Mouse (Mus musculus) hindbrain, embryonic 13.5 days (tissue): ENCODE data around the gene Dock4. TPM values are rescaled to one million over a fixed set of nuclear protein-coding genes. Genes with fewer than 3 reads are reported as not detected.

Experiments
- ATAC-seq: fragments of 200-750 bp; cut with Nextera tagmentation; 2 replicates; pipeline ENCODE4 v1.8.0; 2017; ENCODE audit warnings: moderate TSS enrichment; ENCODE audit not compliant: low FRiP score
- H3K27ac ChIP-seq: fragments of 300-500 bp; sonication (generic); 2 replicates; pipeline ENCODE4 v1.5.1; 2015; ENCODE audit warnings: inconsistent platforms, mild to moderate bottlenecking, moderate library complexity
- H3K27me3 ChIP-seq: fragments of 300-500 bp; sonication (generic); 2 replicates; pipeline ENCODE4 v1.6.1; 2015; ENCODE audit warnings: mild to moderate bottlenecking, inconsistent platforms
- H3K36me3 ChIP-seq: fragments of 300-500 bp; sonication (generic); 2 replicates; pipeline ENCODE4 v1.6.1; 2015; ENCODE audit warnings: mild to moderate bottlenecking, inconsistent platforms
- H3K4me1 ChIP-seq: fragments of 300-500 bp; sonication (generic); replicated peaks from 2 replicates; pipeline ENCODE4 v1.6.1; 2015; ENCODE audit warnings: inconsistent platforms
- H3K4me2 ChIP-seq: fragments of 300-500 bp; sonication (generic); 2 replicates; pipeline ENCODE4 v1.6.1; 2015; ENCODE audit warnings: inconsistent platforms, mild to moderate bottlenecking, moderate library complexity
- H3K4me3 ChIP-seq: fragments of 300-500 bp; sonication (generic); 2 replicates; pipeline ENCODE4 v1.5.1; 2015; ENCODE audit warnings: mild to moderate bottlenecking, inconsistent platforms
- H3K9ac ChIP-seq: fragments of 300-500 bp; sonication (generic); 2 replicates; pipeline ENCODE4 v1.6.1; 2015; ENCODE audit warnings: mild to moderate bottlenecking, inconsistent platforms
- H3K9me3 ChIP-seq: fragments of 300-500 bp; sonication (generic); 2 replicates; pipeline ENCODE4 v1.6.1; 2016; ENCODE audit warnings: inconsistent platforms
- WGBS: fragments of 180-500 bp; shearing (Covaris S2); methylation state at CpG from one replicate; pipeline ENCODE4 v1.1.7; 2015; 5-methylcytosine and 5-hydroxymethylcytosine counted together
- polyA plus RNA-seq: library from polyadenylated mRNA; unstranded; fragments of >200 nt; fragmentation: Nextera tagmentation; extraction: Ambion mirVana; gene quantifications from 2 replicates; pipeline ENCODE4 v1.2.1, GENCODE M21; 2015

Dock4 gene
- 40.5 and 43.4 TPM in 2 replicates for polyA plus RNA-seq

DNA sequence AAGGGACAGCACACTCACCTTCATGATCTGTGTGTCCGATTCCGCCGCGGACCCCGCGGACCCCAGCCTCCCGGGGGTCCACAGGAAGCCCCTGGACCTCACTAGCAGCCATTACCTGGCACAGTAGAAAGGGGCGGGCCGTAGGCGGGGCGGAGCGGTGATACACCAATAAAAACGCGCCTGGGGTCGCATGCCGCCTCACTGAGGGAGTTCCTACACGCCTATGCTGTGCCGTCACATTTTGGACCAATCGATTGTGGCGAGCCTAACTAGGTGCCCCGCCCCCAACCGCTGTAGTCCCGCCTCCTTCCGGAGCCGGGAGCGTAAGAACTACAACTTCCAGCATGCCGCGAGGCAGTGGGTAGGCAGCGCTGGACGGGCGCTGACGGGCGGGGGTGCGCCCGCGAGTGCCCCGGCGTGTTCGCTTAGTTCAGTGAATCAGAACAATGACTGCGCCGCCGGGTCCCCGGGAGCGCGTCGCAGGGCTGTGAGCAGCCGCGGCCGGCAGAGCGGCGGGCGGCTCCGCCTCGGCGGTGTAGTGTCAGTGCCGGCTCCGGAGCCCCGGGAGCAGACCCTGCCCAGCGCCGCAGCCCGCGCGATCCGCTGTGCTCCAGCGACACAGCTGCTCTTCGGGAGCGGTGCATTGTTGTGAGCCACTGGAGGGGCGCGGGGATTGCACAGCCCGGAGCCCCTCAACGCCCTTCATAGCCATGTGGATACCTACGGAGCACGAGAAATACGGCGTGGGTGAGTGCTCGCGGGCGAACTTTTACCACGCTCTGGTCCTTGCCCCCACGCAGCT, at the start of gene Dock4, which contains the start of gene Zfp277:
Gene Dock4 (plus strand): TSS at position 305 of the 802 bp plus-strand sequence.
Gene Zfp277 (minus strand): TSS at position 255 of the 802 bp plus-strand sequence.
- Histone ChIP-seq H3K9ac (peak within 1 kb of the TSS; percentile 84), H3K4me3 (peak within 1 kb of the TSS; percentile 62), H3K27ac (peak within 1 kb of the TSS; percentile 97), H3K4me1 (peaks cover 27% of the 10 kb centered on the region), H3K27me3 (no peaks in the 10 kb centered on the region), H3K9me3 (no peaks in the 10 kb centered on the region), H3K4me2 (peak within 1 kb of the TSS; percentile 77), H3K36me3 (no peaks in the 10 kb centered on the region)
- ATAC-seq, result peak; percentile 98
- under 1% methylated on average over 80 of the region's 80 CpGs for WGBS

- Histone ChIP-seq H3K4me3 (no peak overlapping the region), H3K27me3 (no peaks in the 10 kb centered on the region), H3K27ac (no peak overlapping the region), H3K4me1 (no peaks in the 10 kb centered on the region), H3K9me3 (no peaks in the 10 kb centered on the region), H3K4me2 (no peak overlapping the region), H3K36me3 (peaks cover 3% of the 10 kb centered on the region; the same call in 1 of the 2 replicates), H3K9ac (no peak overlapping the region)
- ATAC-seq, result peak; percentile 39; the same call in 1 of the 2 replicates
- WGBS, result 64% methylated on average over 2 of the region's 2 CpGs
These were observed 46.8 kb upstream of the Dock4 start for GRCm38 (mm10) chr12:40398916-40399315.

DNA sequence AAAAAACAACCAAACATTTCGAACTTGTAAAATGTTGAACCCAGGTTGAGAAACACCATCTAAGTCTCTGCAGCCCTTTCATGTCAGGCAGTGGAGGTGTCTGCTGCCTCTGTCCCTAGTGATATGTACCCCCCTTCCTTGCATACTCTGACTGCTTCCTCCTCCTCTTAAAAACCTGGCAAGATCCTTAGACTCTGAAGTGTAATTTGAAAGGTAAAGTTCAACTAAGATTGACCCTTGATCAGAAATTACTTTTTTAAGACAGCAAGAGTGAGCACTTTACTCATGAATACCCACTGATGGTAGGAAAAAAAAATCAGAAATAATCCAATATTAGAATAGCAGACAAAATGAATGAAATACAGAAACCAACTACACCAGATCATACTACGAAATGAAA, 46.4 kb upstream of the Dock4 start:
- H3K27me3 ChIP-seq, result no peaks in the 10 kb centered on the region
- ATAC-seq, result no peak
- H3K4me3 ChIP-seq, result no peak overlapping the region
- no peaks in the 10 kb centered on the region for H3K4me1 ChIP-seq
- peaks cover 3% of the 10 kb centered on the region; the same call in 1 of the 2 replicates for H3K36me3 ChIP-seq
- no peak overlapping the region for H3K9ac ChIP-seq
- no peaks in the 10 kb centered on the region for H3K9me3 ChIP-seq
- no peak overlapping the region for H3K27ac ChIP-seq
- 95% methylated on average over 2 of the region's 2 CpGs for WGBS
- no peak overlapping the region for H3K4me2 ChIP-seq

- Histone ChIP-seq H3K9ac (no peak overlapping the region), H3K36me3 (peaks cover 3% of the 10 kb centered on the region; the same call in 1 of the 2 replicates), H3K27me3 (no peaks in the 10 kb centered on the region), H3K27ac (no peak overlapping the region), H3K4me2 (no peak overlapping the region), H3K4me1 (no peaks in the 10 kb centered on the region), H3K4me3 (no peak overlapping the region), H3K9me3 (no peaks in the 10 kb centered on the region)
- 72% methylated on average over 10 of the region's 10 CpGs for WGBS
- ATAC-seq, result no peak
These were observed 45.9 kb upstream of the Dock4 start for GRCm38 (mm10) chr12:40399812-40400211.

GRCm38 (mm10) chr12:40414682-40415311, 31.0 kb upstream of the Dock4 start:
- Histone ChIP-seq H3K4me2 (peak overlapping the region; percentile 27), H3K9ac (no peak overlapping the region), H3K9me3 (0 out of 2 replicates have a peak, but pooled peaks cover under 1% of the 10 kb centered on the region), H3K27ac (peak overlapping the region; percentile 66), H3K27me3 (no peaks in the 10 kb centered on the region), H3K36me3 (peaks cover 1% of the 10 kb centered on the region; the same call in 1 of the 2 replicates), H3K4me3 (no peak overlapping the region), H3K4me1 (peaks cover 11% of the 10 kb centered on the region)
- WGBS, result 30% methylated on average over 5 of the region's 5 CpGs
- peak; percentile 82 for ATAC-seq

DNA sequence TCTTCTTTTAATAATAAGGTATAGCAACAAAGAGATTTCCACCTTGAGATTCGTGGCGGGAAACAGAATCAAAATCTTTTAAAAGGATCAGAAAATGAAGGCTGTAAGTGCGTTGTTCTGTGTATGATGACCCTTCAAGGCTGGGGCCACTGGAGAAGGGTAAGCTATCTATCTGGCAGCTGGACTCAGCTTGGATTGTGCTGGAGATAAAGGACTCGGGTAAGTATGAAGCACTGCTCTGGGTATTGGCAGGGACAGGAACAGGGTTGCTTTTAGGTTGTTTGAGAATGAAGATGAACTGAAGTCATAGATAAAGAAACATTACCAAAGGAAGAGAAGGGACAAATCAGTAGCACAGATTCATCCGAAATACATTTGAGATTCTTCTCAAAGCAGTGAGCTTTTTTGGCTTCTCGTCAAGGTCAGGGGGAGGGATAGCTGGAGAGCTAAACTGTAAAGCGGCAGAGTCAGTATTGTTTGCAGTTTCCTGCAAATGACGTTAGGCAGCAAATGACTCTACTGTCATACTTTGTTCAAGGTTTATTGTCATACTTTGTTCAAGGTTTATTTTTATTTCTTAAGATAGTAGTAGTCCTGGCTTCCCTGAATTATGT, 30.3 kb upstream of the Dock4 start:
- H3K36me3 ChIP-seq, result no peaks in the 10 kb centered on the region
- H3K4me3 ChIP-seq, result no peak overlapping the region
- H3K4me2 ChIP-seq, result peak overlapping the region; percentile 27
- WGBS, result 54% methylated on average over 8 of the region's 8 CpGs
- peaks cover 11% of the 10 kb centered on the region for H3K4me1 ChIP-seq
- no peak overlapping the region for H3K9ac ChIP-seq
- H3K9me3 ChIP-seq, result no peaks in the 10 kb centered on the region
- no peaks in the 10 kb centered on the region for H3K27me3 ChIP-seq
- no peak for ATAC-seq
- peak overlapping the region; percentile 66; the same call in 1 of the 2 replicates for H3K27ac ChIP-seq

DNA sequence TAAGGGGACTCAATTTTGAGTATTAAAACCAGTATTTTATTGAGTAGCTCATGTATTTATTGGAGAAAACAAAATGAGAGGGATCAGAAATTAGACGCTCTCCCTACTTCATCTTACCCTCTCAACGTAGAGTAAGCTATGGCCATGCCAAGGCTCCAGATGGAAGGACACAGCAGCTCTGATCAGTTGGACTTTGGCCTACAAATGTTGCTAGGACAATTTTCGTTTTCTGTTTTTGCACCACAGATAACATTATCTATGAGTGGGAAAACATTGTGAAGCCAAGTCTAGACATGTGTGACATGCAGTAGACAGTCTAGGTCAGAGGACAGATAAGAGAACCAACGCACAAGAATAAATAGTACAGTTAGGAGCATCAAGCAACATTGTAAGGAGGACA, 28.5 kb upstream of the Dock4 start:
- Histone ChIP-seq H3K27ac (no peak overlapping the region), H3K9me3 (no peaks in the 10 kb centered on the region), H3K4me3 (no peak overlapping the region), H3K4me2 (no peak overlapping the region), H3K9ac (no peak overlapping the region), H3K36me3 (no peaks in the 10 kb centered on the region), H3K4me1 (peaks cover 11% of the 10 kb centered on the region), H3K27me3 (no peaks in the 10 kb centered on the region)
- ATAC-seq, result no peak
- 93% methylated on average over 4 of the region's 4 CpGs for WGBS

DNA sequence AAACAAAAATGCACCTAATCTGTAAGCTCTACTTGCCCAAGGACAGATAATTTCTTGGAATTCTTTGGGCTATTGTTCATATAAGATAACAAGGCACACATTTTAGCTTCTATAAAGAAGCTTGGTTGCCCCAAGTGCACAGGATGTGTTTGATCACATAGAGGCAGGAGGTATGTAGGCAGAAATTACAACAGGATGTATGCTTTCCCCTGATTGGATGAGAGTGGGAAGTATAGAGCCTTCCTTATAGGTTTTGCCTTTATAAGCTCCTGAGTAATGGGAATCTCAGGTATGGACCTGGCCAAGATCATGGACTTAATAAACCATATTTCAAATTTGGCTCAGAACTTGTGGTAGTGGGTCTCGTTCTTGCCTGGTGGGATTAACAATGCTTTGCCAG, 20.8 kb upstream of the Dock4 start:
- WGBS, result 91% methylated on average over 1 of the region's 1 CpGs
- Histone ChIP-seq H3K4me3 (no peak overlapping the region), H3K4me1 (no peaks in the 10 kb centered on the region; the same call in 1 of the 2 replicates), H3K36me3 (no peaks in the 10 kb centered on the region), H3K9me3 (no peaks in the 10 kb centered on the region), H3K4me2 (no peak overlapping the region), H3K27ac (no peak overlapping the region), H3K9ac (no peak overlapping the region), H3K27me3 (no peaks in the 10 kb centered on the region)
- no peak for ATAC-seq

DNA sequence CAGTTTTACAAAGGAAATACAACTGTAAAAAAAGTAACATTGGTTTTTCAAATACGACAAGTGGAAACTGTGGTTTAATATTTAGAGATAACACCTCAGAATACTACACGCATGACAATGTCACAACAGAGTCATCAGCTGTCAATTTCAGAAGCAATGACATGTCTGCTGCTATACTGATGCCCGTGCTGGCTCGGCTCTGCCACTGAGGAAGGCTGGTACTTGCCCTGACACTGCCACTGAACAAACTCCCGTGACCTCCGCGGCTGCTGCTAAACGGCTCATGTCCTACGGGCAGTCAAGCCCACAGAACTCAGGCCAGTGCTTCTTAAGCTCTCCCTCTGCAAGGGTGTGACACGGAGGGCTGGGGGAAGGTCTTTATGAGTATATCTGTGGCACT, 18.1 kb upstream of the Dock4 start:
- ATAC-seq, result no peak
- Histone ChIP-seq H3K36me3 (no peaks in the 10 kb centered on the region), H3K4me1 (peaks cover 12% of the 10 kb centered on the region; the same call in 1 of the 2 replicates), H3K27ac (no peak overlapping the region), H3K4me2 (no peak overlapping the region), H3K27me3 (no peaks in the 10 kb centered on the region), H3K4me3 (no peak overlapping the region), H3K9ac (no peak overlapping the region), H3K9me3 (no peaks in the 10 kb centered on the region)
- WGBS, result 84% methylated on average over 10 of the region's 10 CpGs

DNA sequence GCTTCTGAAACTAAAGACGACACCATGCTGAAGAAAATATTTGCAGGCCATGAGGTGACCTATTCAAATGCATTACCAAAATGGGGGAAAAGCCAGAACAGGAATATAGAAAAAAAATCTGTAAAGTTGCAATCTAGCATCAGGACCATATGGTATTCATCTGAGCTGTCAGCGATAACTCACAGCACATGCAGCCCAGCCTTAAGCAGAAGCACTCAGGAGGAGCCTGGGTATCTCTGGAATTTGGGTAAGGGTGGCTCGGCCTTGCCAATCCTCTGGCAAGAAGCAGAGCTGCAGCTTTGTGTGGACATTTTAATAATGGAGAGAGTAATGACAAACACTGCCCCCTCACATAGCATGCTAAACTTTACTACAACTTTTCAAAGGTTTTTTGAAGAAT, 15.8 kb upstream of the Dock4 start:
- H3K27me3 ChIP-seq, result no peaks in the 10 kb centered on the region
- H3K36me3 ChIP-seq, result no peaks in the 10 kb centered on the region
- H3K27ac ChIP-seq, result no peak overlapping the region
- 65% methylated on average over 3 of the region's 3 CpGs for WGBS
- H3K4me3 ChIP-seq, result no peak overlapping the region
- peaks cover 12% of the 10 kb centered on the region; the same call in 1 of the 2 replicates for H3K4me1 ChIP-seq
- ATAC-seq, result no peak
- H3K9ac ChIP-seq, result no peak overlapping the region
- H3K9me3 ChIP-seq, result no peaks in the 10 kb centered on the region
- no peak overlapping the region for H3K4me2 ChIP-seq

GRCm38 (mm10) chr12:40431075-40431474, 14.7 kb upstream of the Dock4 start:
- 34% methylated on average over 5 of the region's 5 CpGs for whole genome bisulfite sequencing
- Histone ChIP-seq H3K9me3 (no peaks in the 10 kb centered on the region), H3K4me1 (peaks cover 12% of the 10 kb centered on the region; the same call in 1 of the 2 replicates), H3K27ac (no peak overlapping the region), H3K4me3 (no peak overlapping the region), H3K4me2 (no peak overlapping the region), H3K36me3 (no peaks in the 10 kb centered on the region), H3K9ac (no peak overlapping the region), H3K27me3 (no peaks in the 10 kb centered on the region)
- no peak for ATAC-seq

DNA sequence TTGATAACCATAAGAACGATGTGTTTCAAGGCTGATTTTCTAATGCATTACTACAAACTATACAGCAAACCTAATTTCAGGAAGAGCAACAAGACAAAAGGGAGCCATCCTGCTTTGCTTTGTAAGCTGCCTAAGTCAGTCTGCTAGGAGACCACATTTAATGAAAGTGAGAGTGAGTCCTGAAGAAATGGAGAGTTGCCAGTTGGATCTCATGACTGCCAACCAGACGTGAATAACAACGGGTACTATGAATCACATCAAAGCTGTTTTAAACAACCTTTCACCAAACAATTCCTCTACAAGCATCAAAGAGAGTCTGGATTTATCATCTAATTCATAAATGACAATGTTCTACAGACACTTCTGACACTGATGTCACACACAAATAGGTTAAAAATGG, 11.7 kb upstream of the Dock4 start:
- no peak overlapping the region for H3K4me2 ChIP-seq
- peaks cover 27% of the 10 kb centered on the region for H3K4me1 ChIP-seq
- H3K27me3 ChIP-seq, result no peaks in the 10 kb centered on the region
- no peak for ATAC-seq
- no peak overlapping the region for H3K9ac ChIP-seq
- no peak overlapping the region for H3K27ac ChIP-seq
- H3K4me3 ChIP-seq, result no peak overlapping the region
- 58% methylated on average over 3 of the region's 3 CpGs for WGBS
- no peaks in the 10 kb centered on the region for H3K9me3 ChIP-seq
- no peaks in the 10 kb centered on the region for H3K36me3 ChIP-seq
